Comparison of ENCODE assay signal across 8 mouse cellular contexts in the genomic region with DNA sequence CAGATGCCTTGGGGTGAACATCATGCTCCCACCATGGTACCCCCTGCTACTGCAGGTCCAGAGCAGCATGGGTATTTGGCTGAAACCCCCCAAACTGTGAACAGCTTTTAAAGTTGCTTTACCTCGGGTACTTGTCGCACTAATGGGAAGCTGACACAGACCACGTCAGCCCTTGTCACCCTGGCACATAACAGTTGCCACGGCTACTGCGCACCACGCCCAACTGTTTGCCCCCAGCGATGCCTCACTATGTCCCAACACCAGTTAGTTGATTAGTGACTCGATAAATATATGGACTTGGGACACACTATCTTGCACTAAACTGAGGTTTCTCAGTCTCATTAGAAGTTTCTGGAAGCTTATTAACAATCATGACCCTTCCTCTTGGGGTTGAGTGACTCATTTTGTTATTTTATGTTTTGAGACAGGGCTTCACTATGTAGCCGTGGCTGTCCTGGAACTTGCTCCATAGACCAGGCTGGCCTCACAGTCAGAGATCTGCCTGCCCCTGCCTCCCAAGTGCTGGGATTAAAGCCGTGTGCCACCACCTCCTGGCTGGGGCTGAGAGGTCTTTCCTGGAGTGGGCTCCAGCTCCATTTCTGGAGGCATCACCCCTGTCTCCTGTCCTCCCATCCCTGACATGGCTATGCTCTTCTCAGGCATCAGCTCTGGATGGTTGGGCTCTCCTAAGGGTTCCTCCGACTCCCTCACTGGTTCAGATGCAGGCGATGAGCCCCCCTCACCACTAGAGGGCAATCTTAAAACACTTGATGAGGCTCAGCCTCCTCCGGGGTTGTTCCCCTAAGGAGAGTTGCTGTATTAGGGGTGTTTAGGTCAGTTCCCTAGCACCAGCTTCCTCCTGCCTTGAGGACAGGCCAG. TPM values are rescaled to one million over a fixed set of nuclear protein-coding genes. Genes with fewer than 3 reads are reported as not detected.
DNase-seq lines count a peak whose midpoint lies in the region; ATAC-seq and TF ChIP-seq lines count a peak whose summit lies in the region.

No protein-coding gene starts in this region.

- intact Hi-C loops in heart, postnatal 25 days (cut with DNase I), result loop anchor here (10.0 kb wide), 1 partner anchor 199 kb away; no protein-coding TSS in a partner anchor

- 0 out of 2 replicates have a peak overlapping the region, but pooled peaks have one; percentile 47 for H3K9ac ChIP-seq in ES-E14 (ENCODE audit: insufficient read depth, low read depth, low read length, poor library complexity, severe bottlenecking)
- no peak overlapping the region for H3K9ac ChIP-seq in forebrain, embryonic 15.5 days (replicated peaks)

- ATAC-seq in forebrain, embryonic 15.5 days (replicated peaks), result peak; percentile 84

- peak overlapping the region; percentile 32 for H3K4me2 ChIP-seq in forebrain, embryonic 15.5 days (replicated peaks)

- no peaks in the 10 kb centered on the region for H3K27me3 ChIP-seq in forebrain, embryonic 15.5 days

- DNase-seq in ES-E14 (ENCODE audit: low read depth, low spot score), result peak; percentile 75
- peak; percentile 76 for DNase-seq in cerebellum, adult 11 months
- peak; percentile 55 for DNase-seq in heart, postnatal 25 days (ENCODE audit: low spot score)
- DNase-seq in layer of hippocampus, adult 18-20 months (ENCODE audit: low spot score in 2 of 2), result peak; percentile 86 to 92
- peak; percentile 62 for DNase-seq in lung, adult 2 months
- peak; percentile 35 to 48 for DNase-seq in thymus, adult 18-20 months

- in situ Hi-C loops in ES-E14 (cut with MboI; ENCODE audit: low sequenced_read_pairs in 2 of 2, unreplicated experiment in 2 of 2), result no loop called here

- peaks cover 0 to 2% of the 10 kb centered on the region in 2 experiments; a peak in 1 of 4 replicates for H3K4me1 ChIP-seq in ES-E14 (ENCODE audit: control insufficient read depth in 2 of 2, insufficient read depth in 2 of 2, low read length in 2 of 2, poor library complexity in 1 of 2)
- H3K4me1 ChIP-seq in forebrain, embryonic 15.5 days, result peaks cover 4% of the 10 kb centered on the region; the same call in 1 of the 2 replicates
- H3K4me1 ChIP-seq in lung, adult 2 months (ENCODE audit: control insufficient read depth, insufficient read depth, low read length), result peaks cover 2% of the 10 kb centered on the region; the same call in 1 of the 2 replicates
- no peaks in the 10 kb centered on the region; the same call in 1 of the 2 replicates for H3K4me1 ChIP-seq in olfactory bulb, adult 2 months (ENCODE audit: control insufficient read depth, insufficient read depth, low read length)

- no peaks in the 10 kb centered on the region for H3K36me3 ChIP-seq in ES-E14 (ENCODE audit: control insufficient read depth, insufficient read depth, low read length, poor library complexity, severe bottlenecking)
- H3K36me3 ChIP-seq in forebrain, embryonic 15.5 days, result no peaks in the 10 kb centered on the region

- no peak overlapping the region for H3K27ac ChIP-seq in ES-E14 (ENCODE audit: insufficient read depth, low read depth, low read length, poor library complexity, severe bottlenecking)
- no peak overlapping the region for H3K27ac ChIP-seq in forebrain, embryonic 15.5 days (replicated peaks)
- H3K27ac ChIP-seq in olfactory bulb, adult 2 months (ENCODE audit: insufficient read depth, low read depth, low read length), result no peak overlapping the region

- no peak overlapping the region for H3K4me3 ChIP-seq in ES-E14 (ENCODE audit: insufficient read depth in 1 of 2, low read depth in 1 of 2, low read length in 2 of 2, poor library complexity in 1 of 2, severe bottlenecking in 1 of 2)
- H3K4me3 ChIP-seq in forebrain, embryonic 15.5 days, result peak overlapping the region; percentile 22
- H3K4me3 ChIP-seq in lung, adult 2 months (replicated peaks; ENCODE audit: extremely low read depth, low read depth, low read length), result no peak overlapping the region
- H3K4me3 ChIP-seq in olfactory bulb, adult 2 months (ENCODE audit: insufficient read depth, low read depth, low read length), result peak overlapping the region; percentile 50

- peak; percentile 87 for TF ChIP-seq CTCF in lung, adult 2 months (IDR thresholded peaks at IDR 0.05; ENCODE audit: insufficient read depth, low read length)
- TF ChIP-seq CTCF in olfactory bulb, adult 2 months (IDR thresholded peaks at IDR 0.05; ENCODE audit: insufficient read depth, low read depth, low read length), result peak; percentile 68

- no peaks in the 10 kb centered on the region for H3K9me3 ChIP-seq in ES-E14 (ENCODE audit: control insufficient read depth, insufficient read depth, low read depth, low read length)
- no peaks in the 10 kb centered on the region for H3K9me3 ChIP-seq in forebrain, embryonic 15.5 days

- 61% methylated on average over 13 of the region's 13 CpGs for WGBS in forebrain, embryonic 15.5 days
- WGBS in lung, adult 2 months, result 56% methylated on average over 13 of the region's 13 CpGs
- 64% methylated on average over 13 of the region's 13 CpGs for WGBS in olfactory bulb, adult 2 months

- TF ChIP-seq POLR2A in lung, adult 2 months (IDR thresholded peaks at IDR 0.05; ENCODE audit: borderline replicate concordance, extremely low read depth, low read depth, low read length), result no peak
- no peak for TF ChIP-seq POLR2A in olfactory bulb, adult 2 months (IDR thresholded peaks at IDR 0.05; ENCODE audit: insufficient read depth, low read depth, low read length)

TF ChIP-seq in ES-E14, 5 proteins besides CTCF, POLR2A, EP300 and RAD21:
- no peak for TF ChIP-seq CHD2 (IDR thresholded peaks at IDR 0.05; ENCODE audit: low read depth, low read length)
- peak; percentile 86; the same call in 1 of the 2 replicates for TF ChIP-seq ZC3H11A (IDR thresholded peaks at IDR 0.05; ENCODE audit: borderline replicate concordance, low read depth, low read length)
- no peak for TF ChIP-seq HCFC1 (IDR thresholded peaks at IDR 0.05; ENCODE audit: borderline replicate concordance, insufficient read depth, low read length)
- no peak for TF ChIP-seq ZNF384 (IDR thresholded peaks at IDR 0.05; ENCODE audit: low read depth, low read length)
- no peak for TF ChIP-seq MAFK (IDR thresholded peaks at IDR 0.05; ENCODE audit: insufficient read depth, low read depth, low read length)

RNA-seq across cellular contexts. Expression of a gene that starts 22.7 kb away (rescaled TPM):
- 22.1 and 35.8 TPM in 2 replicates for total RNA-seq in ES-E14 (2012; rRNA removed)
- 101 and 116 TPM in 2 replicates for polyA plus RNA-seq in forebrain, embryonic 15.5 days (2015; fragmentation: Nextera tagmentation; extraction: Ambion mirVana)
- 10 to 100 TPM; 56.1 to 61.9 TPM for total RNA-seq in heart, postnatal 25 days (2021)
- 10 to 100 TPM; 57.6 to 62.7 TPM for total RNA-seq in layer of hippocampus, adult 18-20 months (2021)
- 4.9 and 8.8 TPM in 2 replicates for polyA plus RNA-seq in lung, adult 2 months (2012; rRNA removed)
- not detected in 2 replicates for polyA plus RNA-seq in olfactory bulb, adult 2 months (2012; ENCODE audit: insufficient read depth, insufficient read length, low replicate concordance, missing spikeins)

Comparison
In these comparisons a context has a peak if more than half of its experiments do, and no peak if none do; other contexts are left out.
1. H3K4me3 ChIP-seq: peak in forebrain, embryonic 15.5 days (single experiment) and olfactory bulb, adult 2 months (single experiment); none in ES-E14 (0 of 2) and lung, adult 2 months (single experiment).
2. Peak in every context shown above with its lines, with median percentiles within 50 percentile points of each other: DNase-seq.